Mouse (Mus musculus): Measurements from ENCODE around the gene Ralgds. TPM values are rescaled to one million over a fixed set of nuclear protein-coding genes. Genes with fewer than 3 reads are reported as not detected.

Gene Ralgds
- polyA plus RNA-seq, 1 experiment, result 5.2 TPM

DNA sequence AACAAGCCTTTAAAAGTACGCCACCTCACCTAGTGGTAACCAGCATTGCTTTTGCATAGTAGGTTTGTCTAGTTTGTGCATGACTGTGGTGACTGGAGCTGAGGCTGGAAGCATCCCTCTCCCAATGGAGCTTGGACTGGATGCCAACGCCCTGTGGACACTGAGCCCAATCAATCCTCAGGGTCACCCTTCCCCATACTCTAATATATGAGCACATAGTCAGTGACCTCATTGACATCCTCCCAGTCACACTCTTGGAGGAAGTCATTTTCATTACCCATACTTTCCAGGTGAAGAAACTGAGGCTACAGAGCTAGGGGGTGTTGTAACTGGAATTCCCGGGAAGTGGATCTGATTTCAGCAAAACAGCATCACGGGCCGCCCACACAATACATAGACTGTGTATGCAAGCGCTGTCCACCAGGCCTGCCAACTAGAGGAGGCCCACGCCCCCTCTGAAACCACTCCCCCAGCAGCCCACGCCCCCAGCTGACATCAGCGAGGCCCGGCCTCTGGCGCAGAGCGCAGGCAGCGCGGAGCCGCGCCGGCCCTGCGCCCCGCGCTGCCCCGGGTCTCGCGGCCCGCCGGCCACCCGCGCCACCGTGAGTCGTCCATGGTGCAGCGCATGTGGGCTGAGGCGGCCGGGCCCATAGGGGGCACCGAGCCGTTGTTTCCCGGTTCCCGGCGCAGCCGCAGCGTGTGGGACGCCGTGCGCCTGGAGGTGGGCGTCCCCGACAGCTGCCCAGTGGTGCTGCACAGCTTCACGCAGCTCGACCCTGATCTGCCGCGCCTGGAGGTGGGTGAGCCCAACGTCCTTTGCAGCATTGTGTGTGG is 20.2 kb downstream of the Ralgds start:
- Histone ChIP-seq H3K27ac (ENCODE audit: control insufficient read depth, insufficient read depth, low read depth, low read length, poor library complexity) (peak overlapping the region; percentile 17; the same call in 1 of the 2 replicates), H3K4me1 (ENCODE audit: control insufficient read depth, insufficient read depth, low read length) (peaks cover 5% of the 10 kb centered on the region), H3K4me3 (replicated peaks; ENCODE audit: control insufficient read depth, low read depth, low read length) (peak overlapping the region; percentile 10)
- 3% methylated on average over 49 of the region's 49 CpGs for WGBS
- TF ChIP-seq POLR2A (IDR thresholded peaks at IDR 0.05; ENCODE audit: borderline replicate concordance, control insufficient read depth, low read depth, low read length) (peak; percentile 35; the same call in 1 of the 2 replicates), CTCF (IDR thresholded peaks at IDR 0.05; ENCODE audit: control insufficient read depth, insufficient read depth, low read length) (no peak)

DNA sequence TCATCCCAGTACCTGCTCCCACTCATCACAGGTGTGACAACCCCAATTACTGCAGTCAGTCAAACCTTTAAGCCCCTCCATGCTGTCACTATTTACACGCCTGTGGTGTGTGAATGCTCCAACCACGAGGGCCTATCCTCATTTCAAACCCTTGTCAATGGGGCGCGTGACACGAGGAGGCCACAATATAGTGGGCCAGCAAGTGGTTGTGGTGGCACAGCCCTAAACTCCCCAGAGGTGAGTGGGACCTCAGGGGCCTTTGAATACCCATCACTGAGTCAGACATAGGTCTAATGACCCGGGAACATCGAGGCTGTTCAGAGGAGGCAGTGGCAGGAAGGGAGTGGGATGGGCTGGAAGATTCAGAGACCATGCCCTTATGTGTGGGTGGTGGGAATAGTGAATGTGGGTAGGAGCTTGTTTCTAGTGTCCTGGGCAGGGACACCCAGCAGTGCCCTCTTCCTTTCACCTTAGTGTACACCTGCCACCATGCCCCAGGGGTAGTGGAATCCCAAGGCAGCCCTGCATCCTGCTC is 21.0 kb downstream of the Ralgds start:
- TF ChIP-seq POLR2A (IDR thresholded peaks at IDR 0.05; ENCODE audit: borderline replicate concordance, control insufficient read depth, low read depth, low read length) (no peak), CTCF (IDR thresholded peaks at IDR 0.05; ENCODE audit: control insufficient read depth, insufficient read depth, low read length) (no peak)
- no peak overlapping the region for H3K4me3 ChIP-seq (replicated peaks; ENCODE audit: control insufficient read depth, low read depth, low read length)
- WGBS, result 60% methylated on average over 7 of the region's 7 CpGs
- peaks cover 5% of the 10 kb centered on the region for H3K4me1 ChIP-seq (ENCODE audit: control insufficient read depth, insufficient read depth, low read length)
- no peak overlapping the region for H3K27ac ChIP-seq (ENCODE audit: control insufficient read depth, insufficient read depth, low read depth, low read length, poor library complexity)

- no peak overlapping the region for H3K4me3 ChIP-seq (replicated peaks; ENCODE audit: control insufficient read depth, low read depth, low read length)
- WGBS, result 68% methylated on average over 11 of the region's 11 CpGs
- TF ChIP-seq CTCF (IDR thresholded peaks at IDR 0.05; ENCODE audit: control insufficient read depth, insufficient read depth, low read length) (no peak), POLR2A (IDR thresholded peaks at IDR 0.05; ENCODE audit: borderline replicate concordance, control insufficient read depth, low read depth, low read length) (no peak)
- H3K4me1 ChIP-seq (ENCODE audit: control insufficient read depth, insufficient read depth, low read length), result peaks cover 5% of the 10 kb centered on the region
- H3K27ac ChIP-seq (ENCODE audit: control insufficient read depth, insufficient read depth, low read depth, low read length, poor library complexity), result no peak overlapping the region
These were observed 21.7 kb downstream of the Ralgds start for GRCm38 (mm10) chr2:28534436-28535262.

- Histone ChIP-seq H3K27ac (ENCODE audit: control insufficient read depth, insufficient read depth, low read depth, low read length, poor library complexity) (no peak overlapping the region), H3K4me3 (replicated peaks; ENCODE audit: control insufficient read depth, low read depth, low read length) (no peak overlapping the region), H3K4me1 (ENCODE audit: control insufficient read depth, insufficient read depth, low read length) (peaks cover 7% of the 10 kb centered on the region)
- WGBS, result 72% methylated on average over 4 of the region's 4 CpGs
- TF ChIP-seq POLR2A (IDR thresholded peaks at IDR 0.05; ENCODE audit: borderline replicate concordance, control insufficient read depth, low read depth, low read length), result no peak
These were observed 22.3 kb downstream of the Ralgds start for GRCm38 (mm10) chr2:28535263-28535540.

DNA sequence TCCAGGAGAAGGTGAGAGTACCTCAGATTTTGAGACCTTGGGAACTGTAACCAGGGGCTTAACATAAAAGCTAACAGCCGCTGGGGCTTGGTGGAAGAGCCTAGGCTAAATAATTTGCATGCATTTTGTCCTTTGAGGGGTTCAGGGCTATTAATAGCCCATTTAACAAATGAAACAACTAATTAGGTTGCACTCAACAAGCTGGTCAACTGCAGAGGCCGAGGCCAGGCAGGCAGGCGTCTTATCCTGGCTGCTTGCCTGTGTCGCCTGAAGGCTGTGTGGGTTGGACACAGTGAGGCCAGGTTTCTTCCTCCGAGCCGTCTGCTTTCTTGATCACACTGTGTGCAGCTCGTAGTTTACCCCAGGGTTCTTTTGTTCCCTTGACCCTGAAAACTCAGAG is 22.7 kb downstream of the Ralgds start:
- peaks cover 10% of the 10 kb centered on the region for H3K4me1 ChIP-seq (ENCODE audit: control insufficient read depth, insufficient read depth, low read length)
- H3K4me3 ChIP-seq (replicated peaks; ENCODE audit: control insufficient read depth, low read depth, low read length), result no peak overlapping the region
- TF ChIP-seq CTCF (IDR thresholded peaks at IDR 0.05; ENCODE audit: control insufficient read depth, insufficient read depth, low read length), result no peak
- TF ChIP-seq POLR2A (IDR thresholded peaks at IDR 0.05; ENCODE audit: borderline replicate concordance, control insufficient read depth, low read depth, low read length), result no peak
- WGBS, result 69% methylated on average over 7 of the region's 7 CpGs
- no peak overlapping the region for H3K27ac ChIP-seq (ENCODE audit: control insufficient read depth, insufficient read depth, low read depth, low read length, poor library complexity)

DNA sequence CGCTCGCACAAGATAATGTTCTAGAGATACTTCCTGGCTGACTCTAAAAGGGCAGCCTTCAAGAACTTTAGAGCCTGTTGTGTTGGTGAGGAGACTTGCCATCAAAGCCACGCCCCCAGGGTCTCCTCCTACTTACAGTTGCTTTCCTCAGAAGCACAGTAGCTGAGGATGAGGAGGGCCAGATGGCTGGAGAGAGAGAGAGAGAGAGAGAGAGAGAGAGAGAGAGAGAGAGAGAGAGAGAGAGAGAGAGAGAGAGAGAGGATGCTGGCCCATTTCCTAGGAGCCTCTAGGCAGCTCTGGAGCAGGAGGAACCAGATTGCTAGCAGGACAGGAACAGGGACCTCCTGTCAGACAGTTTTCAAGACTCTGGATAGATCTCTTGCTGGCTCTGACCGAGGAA is 23.2 kb downstream of the Ralgds start:
- H3K4me1 ChIP-seq (ENCODE audit: control insufficient read depth, insufficient read depth, low read length), result peaks cover 10% of the 10 kb centered on the region
- H3K4me3 ChIP-seq (replicated peaks; ENCODE audit: control insufficient read depth, low read depth, low read length), result no peak overlapping the region
- TF ChIP-seq CTCF (IDR thresholded peaks at IDR 0.05; ENCODE audit: control insufficient read depth, insufficient read depth, low read length), result no peak
- TF ChIP-seq POLR2A (IDR thresholded peaks at IDR 0.05; ENCODE audit: borderline replicate concordance, control insufficient read depth, low read depth, low read length), result no peak
- 66% methylated on average over 4 of the region's 4 CpGs for WGBS
- H3K27ac ChIP-seq (ENCODE audit: control insufficient read depth, insufficient read depth, low read depth, low read length, poor library complexity), result no peak overlapping the region

- Histone ChIP-seq H3K4me3 (replicated peaks; ENCODE audit: control insufficient read depth, low read depth, low read length) (no peak overlapping the region), H3K4me1 (ENCODE audit: control insufficient read depth, insufficient read depth, low read length) (peaks cover 10% of the 10 kb centered on the region), H3K27ac (ENCODE audit: control insufficient read depth, insufficient read depth, low read depth, low read length, poor library complexity) (no peak overlapping the region)
- TF ChIP-seq POLR2A (IDR thresholded peaks at IDR 0.05; ENCODE audit: borderline replicate concordance, control insufficient read depth, low read depth, low read length) (no peak), CTCF (IDR thresholded peaks at IDR 0.05; ENCODE audit: control insufficient read depth, insufficient read depth, low read length) (no peak)
- 63% methylated on average over 11 of the region's 11 CpGs for WGBS
These were observed 24.1 kb downstream of the Ralgds start for GRCm38 (mm10) chr2:28536766-28537633.

GRCm38 (mm10) chr2:28537634-28537920 is 24.7 kb downstream of the Ralgds start:
- TF ChIP-seq POLR2A (IDR thresholded peaks at IDR 0.05; ENCODE audit: borderline replicate concordance, control insufficient read depth, low read depth, low read length) (no peak), CTCF (IDR thresholded peaks at IDR 0.05; ENCODE audit: control insufficient read depth, insufficient read depth, low read length) (no peak)
- H3K4me1 ChIP-seq (ENCODE audit: control insufficient read depth, insufficient read depth, low read length), result peaks cover 10% of the 10 kb centered on the region
- no peak overlapping the region for H3K4me3 ChIP-seq (replicated peaks; ENCODE audit: control insufficient read depth, low read depth, low read length)
- 53% methylated on average over 4 of the region's 4 CpGs for WGBS
- H3K27ac ChIP-seq (ENCODE audit: control insufficient read depth, insufficient read depth, low read depth, low read length, poor library complexity), result no peak overlapping the region

All from bone marrow, adult 2 months (tissue).